Mouse (Mus musculus) liver, postnatal 0 days (tissue): ENCODE measurements around the gene Atad5.

Experiments
- CTCF ChIP-seq: sonication (generic); IDR thresholded peaks from 2 replicates; pipeline ENCODE4 v1.5.1; 2016; ENCODE audit warnings: antibody characterized with exemption, low read depth
- EP300 ChIP-seq: IDR thresholded peaks from 2 replicates; pipeline ENCODE4 v1.6.1; 2016; ENCODE audit warnings: antibody characterized with exemption, low read depth, mild to moderate bottlenecking

DNA sequence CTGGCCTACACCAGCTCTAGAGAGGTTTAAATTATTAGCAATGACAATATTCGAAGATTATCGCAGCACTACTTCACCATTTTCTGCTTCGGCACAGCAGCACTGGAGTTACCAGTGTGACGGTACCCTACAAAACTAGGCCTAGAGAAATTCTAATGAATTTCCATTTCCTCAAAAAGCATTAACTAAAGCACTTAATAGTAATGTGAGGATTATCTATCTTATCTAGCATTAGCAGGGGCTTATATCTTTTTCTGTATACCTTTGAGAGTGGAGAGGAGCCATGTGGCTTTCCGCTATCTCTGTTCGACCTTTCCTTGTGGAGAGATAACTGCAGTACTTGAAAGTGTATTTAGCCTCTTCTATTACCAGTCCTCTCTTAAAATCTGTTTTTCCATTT lies 9.4 kb upstream of the Atad5 start:
- TF ChIP-seq CTCF (no peak), EP300 (peak; percentile 87)
